Mouse (Mus musculus): Measurements from ENCODE around the gene Bphl. TPM values are rescaled to one million over a fixed set of nuclear protein-coding genes. Genes with fewer than 3 reads are reported as not detected.
"Not testable (repeated sequence)": the region's sequence is repeated elsewhere in the genome, so short reads cannot be mapped to it uniquely, and the experiment has no call there.

Gene Bphl
- polyA plus RNA-seq, 1 experiment from 2014 or later: 32.9 TPM

DNA sequence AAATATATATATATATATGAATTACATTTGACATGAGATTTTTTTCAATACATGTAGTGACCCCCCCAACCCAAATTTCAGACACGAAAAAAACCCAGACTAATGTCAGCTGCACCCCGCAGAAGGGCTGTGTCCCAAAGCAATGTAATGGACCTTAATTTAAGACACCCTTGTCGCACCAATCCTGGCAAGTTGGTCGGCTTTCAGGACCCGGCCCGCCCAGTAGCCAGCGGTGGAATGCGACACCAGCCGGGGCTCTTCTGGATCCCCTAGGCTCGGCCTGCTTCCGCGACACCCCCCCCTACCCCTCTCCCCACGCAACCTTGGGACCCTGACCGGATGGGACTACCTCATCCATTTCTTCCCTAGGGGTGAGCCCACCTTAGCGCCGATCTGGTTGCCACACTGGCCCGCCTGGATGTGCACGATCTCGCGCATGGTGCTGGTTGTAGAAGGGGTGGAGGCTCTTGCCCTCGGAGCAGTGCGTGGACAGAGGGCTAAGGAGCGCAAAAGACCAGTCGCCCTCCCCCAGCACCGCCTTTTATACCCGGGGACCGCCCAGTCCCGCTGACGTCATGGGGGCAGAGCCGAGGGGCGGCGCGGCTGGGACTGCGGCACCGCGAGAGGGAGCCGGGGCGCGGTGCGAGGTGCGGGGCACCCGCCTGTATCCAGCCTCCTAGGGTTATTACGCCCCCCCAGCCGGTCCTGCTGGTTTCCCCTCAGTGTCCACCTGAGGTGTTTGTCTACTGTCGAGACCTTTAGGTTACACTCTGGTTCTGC, 40.3 kb downstream of the Bphl start, which contains the start of gene Tubb2a:
TSS of gene Tubb2a (minus strand) at position 516 of the 780 bp plus-strand sequence.
- 2% methylated on average over 45 of the region's 45 CpGs for WGBS
- H3K9me3 ChIP-seq: no peaks in the 10 kb centered on the region
- H3K27me3 ChIP-seq: no peaks in the 10 kb centered on the region
- peak; percentile 92 for ATAC-seq (replicated peaks)
- H3K27ac ChIP-seq (replicated peaks): peak within 1 kb of the TSS; percentile 86
- H3K9ac ChIP-seq (replicated peaks): peak within 1 kb of the TSS; percentile 96
- H3K36me3 ChIP-seq: peaks cover 12% of the 10 kb centered on the region; the same call in 1 of the 2 replicates
- H3K4me3 ChIP-seq: peak within 1 kb of the TSS; percentile 93
- peaks cover 25% of the 10 kb centered on the region for H3K4me1 ChIP-seq
- H3K4me2 ChIP-seq (replicated peaks): peak within 1 kb of the TSS; percentile 86

GRCm38 (mm10) chr13:34078500-34079280, 41.3 kb downstream of the Bphl start:
- Histone ChIP-seq H3K36me3 (peaks cover 6% of the 10 kb centered on the region; the same call in 1 of the 2 replicates), H3K4me2 (replicated peaks) (peak overlapping the region; percentile 86), H3K9ac (replicated peaks) (peak overlapping the region; percentile 96; the same call in 1 of the 2 replicates), H3K4me3 (peak overlapping the region; percentile 93), H3K4me1 (peaks cover 25% of the 10 kb centered on the region), H3K27ac (replicated peaks) (peak overlapping the region; percentile 86), H3K27me3 (no peaks in the 10 kb centered on the region), H3K9me3 (no peaks in the 10 kb centered on the region)
- ATAC-seq (replicated peaks): peak; percentile 11; the same call in 1 of the 2 replicates
- 41% methylated on average over 16 of the region's 16 CpGs for WGBS

DNA sequence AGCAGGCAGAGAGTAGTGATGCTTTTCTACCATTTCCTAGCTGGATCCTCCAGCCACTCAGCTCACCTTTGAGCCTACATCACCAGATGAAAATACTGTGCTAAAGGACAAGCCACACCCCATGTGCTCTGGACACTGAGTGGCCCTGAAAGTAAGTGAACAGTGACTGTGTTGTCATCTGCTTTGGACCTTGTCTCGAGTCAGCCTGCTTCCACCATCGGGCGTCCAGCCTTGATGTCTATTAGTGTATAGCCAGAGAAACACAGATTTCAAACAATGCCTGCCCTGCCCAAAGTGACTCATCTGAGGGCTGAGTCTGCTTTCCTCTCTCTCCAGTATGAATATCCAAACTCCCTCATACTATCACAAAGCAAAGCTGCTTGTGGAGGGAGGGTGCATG, 42.4 kb downstream of the Bphl start:
- H3K4me3 ChIP-seq: no peak overlapping the region
- H3K4me2 ChIP-seq (replicated peaks): no peak overlapping the region
- no peaks in the 10 kb centered on the region for H3K9me3 ChIP-seq
- peaks cover 25% of the 10 kb centered on the region for H3K4me1 ChIP-seq
- no peak overlapping the region for H3K9ac ChIP-seq (replicated peaks)
- ATAC-seq (replicated peaks): no peak
- no peak overlapping the region for H3K27ac ChIP-seq (replicated peaks)
- 0 out of 2 replicates have a peak, but pooled peaks cover 4% of the 10 kb centered on the region for H3K36me3 ChIP-seq
- H3K27me3 ChIP-seq: no peaks in the 10 kb centered on the region
- 91% methylated on average over 3 of the region's 3 CpGs for WGBS

DNA sequence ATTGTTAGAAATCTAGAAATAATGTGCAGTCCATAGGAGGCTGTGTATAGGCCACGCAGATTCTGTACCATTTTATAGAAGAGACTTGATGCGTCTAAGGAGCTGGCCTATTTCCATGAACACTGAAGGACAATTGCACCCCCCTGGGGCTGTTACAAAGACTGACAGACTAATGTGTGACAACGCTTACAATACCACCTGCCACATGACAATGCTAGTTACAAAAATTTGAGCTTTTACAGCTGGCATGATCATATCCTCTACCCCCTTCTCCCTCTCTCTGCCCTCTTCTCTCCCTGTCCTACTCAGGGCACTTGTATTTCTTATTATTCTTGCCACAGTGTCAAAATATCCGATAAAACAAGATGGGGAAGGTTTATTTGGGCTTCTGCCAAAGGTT, 44.5 kb downstream of the Bphl start:
- Histone ChIP-seq H3K4me3 (no peak overlapping the region), H3K36me3 (no peaks in the 10 kb centered on the region), H3K4me2 (replicated peaks) (no peak overlapping the region), H3K9ac (replicated peaks) (no peak overlapping the region), H3K4me1 (peaks cover 9% of the 10 kb centered on the region), H3K27ac (replicated peaks) (no peak overlapping the region), H3K27me3 (no peaks in the 10 kb centered on the region), H3K9me3 (no peaks in the 10 kb centered on the region)
- WGBS: 54% methylated on average over 4 of the region's 4 CpGs
- ATAC-seq (replicated peaks): no peak

DNA sequence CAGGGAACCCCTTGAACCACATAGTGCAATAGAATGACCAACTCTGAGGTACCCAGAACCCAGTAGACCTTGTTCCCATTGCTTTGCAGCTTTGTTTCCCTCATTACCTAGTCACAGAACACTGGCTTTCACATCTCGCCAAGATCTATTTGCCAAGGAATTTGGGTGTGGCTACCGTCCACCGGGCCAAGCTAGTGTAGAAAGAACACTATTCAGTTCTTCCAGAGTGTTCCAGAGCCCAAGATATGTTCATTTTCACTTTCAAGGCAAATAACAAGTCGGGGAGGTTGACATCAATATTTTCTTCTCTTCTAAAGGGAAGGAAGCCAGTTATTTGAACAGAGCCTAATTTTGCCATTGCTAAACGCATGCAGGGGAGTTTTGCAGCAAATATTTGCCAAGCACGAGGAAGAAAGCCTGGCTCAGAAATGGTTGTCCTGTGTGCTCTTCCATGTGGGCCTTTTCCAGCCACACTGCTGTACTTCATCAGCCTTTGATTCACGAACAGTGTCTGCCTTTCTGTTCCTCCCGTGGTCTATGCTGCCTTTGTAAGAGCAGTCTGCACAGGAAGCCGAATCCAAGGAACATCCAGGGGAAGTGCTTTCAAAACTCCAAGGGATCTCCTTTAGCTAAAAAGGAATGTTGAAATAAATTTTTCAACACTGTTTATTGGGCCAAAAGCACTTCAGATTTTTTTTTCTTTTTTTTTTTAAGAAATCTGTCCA, 46.8 kb downstream of the Bphl start:
- no peak overlapping the region for H3K9ac ChIP-seq (replicated peaks)
- no peak overlapping the region for H3K27ac ChIP-seq (replicated peaks)
- H3K4me2 ChIP-seq (replicated peaks): no peak overlapping the region
- no peaks in the 10 kb centered on the region for H3K27me3 ChIP-seq
- no peak for ATAC-seq (replicated peaks)
- no peaks in the 10 kb centered on the region for H3K9me3 ChIP-seq
- peaks cover 24% of the 10 kb centered on the region for H3K4me1 ChIP-seq
- 68% methylated on average over 9 of the region's 9 CpGs for WGBS
- no peaks in the 10 kb centered on the region for H3K36me3 ChIP-seq
- H3K4me3 ChIP-seq: no peak overlapping the region

- H3K4me2 ChIP-seq (replicated peaks): no peak overlapping the region
- no peaks in the 10 kb centered on the region for H3K27me3 ChIP-seq
- WGBS: 50% methylated on average over 7 of the region's 7 CpGs
- H3K9me3 ChIP-seq: no peaks in the 10 kb centered on the region
- H3K4me1 ChIP-seq: peaks cover 28% of the 10 kb centered on the region
- H3K4me3 ChIP-seq: no peak overlapping the region
- peak overlapping the region; percentile 87 for H3K27ac ChIP-seq (replicated peaks)
- no peak overlapping the region for H3K9ac ChIP-seq (replicated peaks)
- peak; percentile 42 for ATAC-seq (replicated peaks)
- no peaks in the 10 kb centered on the region for H3K36me3 ChIP-seq
Measured at GRCm38 (mm10) chr13:34087052-34087812, 49.8 kb downstream of the Bphl start.

DNA sequence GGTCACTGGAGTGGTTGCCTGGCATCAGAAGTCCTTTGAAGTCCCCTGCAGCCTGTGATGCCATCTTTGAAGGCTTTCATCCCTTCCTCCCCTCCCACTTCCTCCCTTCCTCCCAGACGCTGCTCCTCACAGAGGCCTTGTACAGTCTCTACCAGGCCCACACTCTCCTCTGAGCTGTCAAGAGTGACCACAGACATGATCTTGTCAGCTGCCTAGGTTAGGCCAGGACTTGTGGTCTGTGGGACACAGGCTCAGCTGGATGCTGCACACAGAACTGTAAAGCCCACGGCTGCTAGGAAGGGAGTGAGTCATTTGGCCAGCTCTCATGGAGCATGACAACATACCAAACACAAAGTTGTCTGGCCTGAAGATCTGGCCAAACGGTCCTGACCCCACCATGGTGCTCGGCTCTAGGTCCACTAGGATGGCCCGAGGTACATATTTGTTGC, 50.8 kb downstream of the Bphl start:
- not testable (repeated sequence) for H3K4me3 ChIP-seq; H3K9ac ChIP-seq (replicated peaks); H3K27me3 ChIP-seq; H3K36me3 ChIP-seq; H3K4me2 ChIP-seq (replicated peaks); H3K9me3 ChIP-seq
- ATAC-seq (replicated peaks): peak; percentile 39; the same call in 1 of the 2 replicates
- peak overlapping the region; percentile 87 for H3K27ac ChIP-seq (replicated peaks)
- WGBS: 56% methylated on average over 5 of the region's 5 CpGs
- H3K4me1 ChIP-seq: peaks cover 28% of the 10 kb centered on the region

DNA sequence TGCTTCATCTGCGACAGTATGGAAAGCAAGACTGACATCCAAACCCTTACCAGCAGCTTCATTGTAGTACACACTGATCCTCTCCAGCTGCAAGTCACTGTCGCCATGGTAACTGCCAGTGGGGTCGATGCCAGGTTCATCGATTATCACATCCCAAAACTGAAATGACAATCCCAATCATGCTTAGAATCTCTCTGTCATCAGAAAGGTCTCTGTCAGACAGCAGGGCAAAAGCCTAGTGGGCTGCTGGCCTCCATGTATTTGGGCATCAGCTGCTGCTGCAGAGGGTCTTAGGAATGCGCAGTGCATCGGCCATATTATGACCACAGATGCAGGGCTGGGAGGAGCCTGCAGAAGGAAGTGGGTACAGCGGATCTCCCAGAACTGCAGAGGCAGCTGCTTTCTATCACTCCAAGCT, 51.5 kb downstream of the Bphl start:
- no peak overlapping the region for H3K4me2 ChIP-seq (replicated peaks)
- WGBS: 43% methylated on average over 7 of the region's 7 CpGs
- H3K36me3 ChIP-seq: no peaks in the 10 kb centered on the region
- no peaks in the 10 kb centered on the region for H3K9me3 ChIP-seq
- no peak overlapping the region for H3K9ac ChIP-seq (replicated peaks)
- H3K27ac ChIP-seq (replicated peaks): peak overlapping the region; percentile 87
- H3K4me3 ChIP-seq: no peak overlapping the region
- H3K27me3 ChIP-seq: no peaks in the 10 kb centered on the region
- H3K4me1 ChIP-seq: peaks cover 28% of the 10 kb centered on the region
- ATAC-seq (replicated peaks): peak; percentile 85

DNA sequence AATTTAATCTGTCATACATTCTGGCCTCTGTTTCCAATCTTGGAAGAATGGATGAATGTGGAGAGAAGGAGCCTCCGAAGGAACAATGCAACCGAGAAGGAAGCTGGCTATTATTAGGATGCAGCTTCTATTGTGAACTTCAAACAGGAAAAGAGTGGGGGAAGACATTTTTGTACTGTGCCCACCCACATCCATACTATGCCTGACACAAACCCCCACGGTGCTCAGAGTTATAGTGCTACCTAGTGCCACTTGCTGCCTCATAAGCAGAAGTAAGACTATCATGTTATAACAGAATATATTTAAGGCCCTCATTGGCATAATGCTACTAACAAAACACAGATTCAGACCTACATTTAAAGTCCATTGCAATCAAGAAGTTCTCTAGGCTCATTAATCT, 52.0 kb downstream of the Bphl start:
- ATAC-seq (replicated peaks): no peak
- H3K4me3 ChIP-seq: no peak overlapping the region
- peaks cover 28% of the 10 kb centered on the region for H3K4me1 ChIP-seq
- no peaks in the 10 kb centered on the region for H3K27me3 ChIP-seq
- H3K27ac ChIP-seq (replicated peaks): peak overlapping the region; percentile 87
- no peaks in the 10 kb centered on the region for H3K9me3 ChIP-seq
- whole genome bisulfite sequencing: 48% methylated on average over 3 of the region's 3 CpGs
- no peak overlapping the region for H3K4me2 ChIP-seq (replicated peaks)
- no peak overlapping the region for H3K9ac ChIP-seq (replicated peaks)
- no peaks in the 10 kb centered on the region for H3K36me3 ChIP-seq

DNA sequence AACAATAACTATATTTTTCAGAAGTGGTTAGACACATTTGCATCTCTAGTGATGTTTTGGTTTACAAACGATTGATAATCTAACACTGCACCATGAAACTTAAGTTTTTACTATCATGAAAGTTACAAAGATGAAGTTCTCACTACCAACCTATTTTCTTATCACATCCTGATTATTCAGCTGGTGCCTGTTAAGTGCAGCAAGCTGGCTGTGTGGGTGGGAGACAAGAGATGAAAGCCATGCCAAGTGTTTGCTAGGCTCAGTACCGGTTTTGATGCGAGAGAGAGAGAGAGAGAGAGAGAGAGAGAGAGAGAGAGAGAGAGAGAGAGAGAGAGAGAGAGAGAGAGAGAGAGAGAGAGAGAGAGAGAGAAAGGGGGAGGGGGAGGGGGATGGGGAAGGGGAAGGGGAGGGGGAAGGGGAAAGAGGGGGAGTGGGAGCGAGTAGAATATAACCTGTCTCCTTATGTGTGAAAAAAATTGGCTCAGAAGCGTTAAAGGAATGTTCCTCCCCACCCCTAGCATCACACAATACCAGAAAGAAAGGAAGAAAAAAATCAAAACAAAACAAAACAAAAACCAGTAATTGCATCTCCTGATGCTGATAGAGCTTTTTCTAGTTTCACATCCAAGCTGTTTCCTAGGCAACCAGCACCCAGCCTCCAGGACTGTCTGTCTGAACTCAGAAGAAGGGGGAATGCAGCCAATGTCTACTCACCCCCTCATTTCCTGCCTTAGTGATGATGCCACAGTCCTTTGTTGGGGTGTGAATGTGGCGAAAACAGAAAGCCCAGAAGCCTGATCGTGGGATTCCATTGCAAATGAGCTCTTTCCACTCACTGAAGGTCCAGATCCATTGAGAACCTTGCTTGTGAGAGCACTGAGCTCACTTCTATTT, 58.4 kb downstream of the Bphl start:
- peak overlapping the region; percentile 36 for H3K4me2 ChIP-seq (replicated peaks)
- no peaks in the 10 kb centered on the region for H3K9me3 ChIP-seq
- no peaks in the 10 kb centered on the region for H3K36me3 ChIP-seq
- no peak overlapping the region for H3K9ac ChIP-seq (replicated peaks)
- peak; percentile 98 for ATAC-seq (replicated peaks)
- H3K4me1 ChIP-seq: peaks cover 27% of the 10 kb centered on the region
- 11% methylated on average over 6 of the region's 7 CpGs for WGBS
- H3K4me3 ChIP-seq: peak overlapping the region; percentile 16; the same call in 1 of the 2 replicates
- no peaks in the 10 kb centered on the region for H3K27me3 ChIP-seq
- H3K27ac ChIP-seq (replicated peaks): peak overlapping the region; percentile 90

Measured in forebrain, embryonic 15.5 days (tissue).